Mouse (Mus musculus): ENCODE data around the gene Mlc1. TPM values are rescaled to one million over a fixed set of nuclear protein-coding genes. Genes with fewer than 3 reads are reported as not detected.
A peak's percentile ranks its signal among the peaks of the same experiment; 100 is the strongest.

Mlc1 gene
- polyA plus RNA-seq, 1 experiment from 2014 or later, result not detected

GRCm38 (mm10) chr15:88921131-88921991, 57.4 kb downstream of the Mlc1 start:
- DNase-seq (ENCODE audit: low spot score) (peak; percentile 58), ATAC-seq (replicated peaks; ENCODE audit: low FRiP score) (no peak; the same call in 1 of the 2 replicates)
- H3K4me2 ChIP-seq, result no peak overlapping the region
- no peak overlapping the region for H3K27ac ChIP-seq (ENCODE audit: low read depth, low read length)
- 26% methylated on average over 12 of the region's 12 CpGs for WGBS
- H3K36me3 ChIP-seq (ENCODE audit: control insufficient read depth, insufficient read depth, low read length), result no peaks in the 10 kb centered on the region
- no peaks in the 10 kb centered on the region for H3K27me3 ChIP-seq (replicated peaks; ENCODE audit: control insufficient read depth, insufficient read depth, low read length)
- no peaks in the 10 kb centered on the region for H3K4me1 ChIP-seq (replicated peaks; ENCODE audit: control insufficient read depth, insufficient read depth, low read length)
- H3K9me3 ChIP-seq (ENCODE audit: control insufficient read depth, low read length), result no peaks in the 10 kb centered on the region
- no peak overlapping the region for H3K9ac ChIP-seq (ENCODE audit: low read depth, low read length)
- H3K4me3 ChIP-seq (ENCODE audit: low read depth, low read length), result no peak overlapping the region

GRCm38 (mm10) chr15:88920065-88920464, 58.7 kb downstream of the Mlc1 start:
- Histone ChIP-seq H3K9me3 (ENCODE audit: control insufficient read depth, low read length) (no peaks in the 10 kb centered on the region), H3K36me3 (ENCODE audit: control insufficient read depth, insufficient read depth, low read length) (no peaks in the 10 kb centered on the region), H3K9ac (ENCODE audit: low read depth, low read length) (no peak overlapping the region), H3K4me1 (replicated peaks; ENCODE audit: control insufficient read depth, insufficient read depth, low read length) (no peaks in the 10 kb centered on the region), H3K27ac (ENCODE audit: low read depth, low read length) (no peak overlapping the region), H3K27me3 (replicated peaks; ENCODE audit: control insufficient read depth, insufficient read depth, low read length) (no peaks in the 10 kb centered on the region), H3K4me3 (ENCODE audit: low read depth, low read length) (no peak overlapping the region), H3K4me2 (no peak overlapping the region)
- 85% methylated on average over 1 of the region's 1 CpGs for WGBS
- ATAC-seq (replicated peaks; ENCODE audit: low FRiP score) (no peak), DNase-seq (ENCODE audit: low spot score) (no peak)

GRCm38 (mm10) chr15:88919328-88919727, 59.5 kb downstream of the Mlc1 start:
- Histone ChIP-seq H3K27ac (ENCODE audit: low read depth, low read length) (no peak overlapping the region), H3K27me3 (replicated peaks; ENCODE audit: control insufficient read depth, insufficient read depth, low read length) (no peaks in the 10 kb centered on the region), H3K36me3 (ENCODE audit: control insufficient read depth, insufficient read depth, low read length) (no peaks in the 10 kb centered on the region), H3K4me2 (no peak overlapping the region), H3K4me1 (replicated peaks; ENCODE audit: control insufficient read depth, insufficient read depth, low read length) (no peaks in the 10 kb centered on the region), H3K4me3 (ENCODE audit: low read depth, low read length) (no peak overlapping the region), H3K9me3 (ENCODE audit: control insufficient read depth, low read length) (no peaks in the 10 kb centered on the region), H3K9ac (ENCODE audit: low read depth, low read length) (no peak overlapping the region)
- DNase-seq (ENCODE audit: low spot score), result no peak
- ATAC-seq (replicated peaks; ENCODE audit: low FRiP score), result no peak
- 66% methylated on average over 12 of the region's 12 CpGs for WGBS

GRCm38 (mm10) chr15:88917126-88917525, 61.7 kb downstream of the Mlc1 start:
- 85% methylated on average over 8 of the region's 8 CpGs for WGBS
- DNase-seq (ENCODE audit: low spot score), result no peak
- H3K27me3 ChIP-seq (replicated peaks; ENCODE audit: control insufficient read depth, insufficient read depth, low read length), result no peaks in the 10 kb centered on the region
- H3K27ac ChIP-seq (ENCODE audit: low read depth, low read length), result no peak overlapping the region
- H3K4me2 ChIP-seq, result no peak overlapping the region
- H3K4me3 ChIP-seq (ENCODE audit: low read depth, low read length), result no peak overlapping the region
- no peaks in the 10 kb centered on the region for H3K4me1 ChIP-seq (replicated peaks; ENCODE audit: control insufficient read depth, insufficient read depth, low read length)
- no peak overlapping the region for H3K9ac ChIP-seq (ENCODE audit: low read depth, low read length)
- no peak for ATAC-seq (replicated peaks; ENCODE audit: low FRiP score)
- no peaks in the 10 kb centered on the region for H3K9me3 ChIP-seq (ENCODE audit: control insufficient read depth, low read length)
- H3K36me3 ChIP-seq (ENCODE audit: control insufficient read depth, insufficient read depth, low read length), result no peaks in the 10 kb centered on the region

- H3K27me3 ChIP-seq (replicated peaks; ENCODE audit: control insufficient read depth, insufficient read depth, low read length), result no peaks in the 10 kb centered on the region
- DNase-seq (ENCODE audit: low spot score), result no peak
- 59% methylated on average over 3 of the region's 3 CpGs for WGBS
These were observed 62.4 kb downstream of the Mlc1 start for GRCm38 (mm10) chr15:88916366-88916765.

GRCm38 (mm10) chr15:88915046-88915445, 63.8 kb downstream of the Mlc1 start:
- Histone ChIP-seq H3K4me1 (replicated peaks; ENCODE audit: control insufficient read depth, insufficient read depth, low read length) (no peaks in the 10 kb centered on the region), H3K4me3 (ENCODE audit: low read depth, low read length) (no peak overlapping the region), H3K9ac (ENCODE audit: low read depth, low read length) (no peak overlapping the region), H3K27me3 (replicated peaks; ENCODE audit: control insufficient read depth, insufficient read depth, low read length) (no peaks in the 10 kb centered on the region), H3K9me3 (ENCODE audit: control insufficient read depth, low read length) (no peaks in the 10 kb centered on the region), H3K4me2 (no peak overlapping the region), H3K27ac (ENCODE audit: low read depth, low read length) (no peak overlapping the region), H3K36me3 (ENCODE audit: control insufficient read depth, insufficient read depth, low read length) (no peaks in the 10 kb centered on the region)
- no peak for DNase-seq (ENCODE audit: low spot score)
- WGBS, result 90% methylated on average over 7 of the region's 7 CpGs
- no peak for ATAC-seq (replicated peaks; ENCODE audit: low FRiP score)

More at GRCm38 (mm10) chr15:88916366-88916765, 62.4 kb downstream of the Mlc1 start:
- ATAC-seq (replicated peaks; ENCODE audit: low FRiP score), result no peak
- Histone ChIP-seq H3K4me1 (replicated peaks; ENCODE audit: control insufficient read depth, insufficient read depth, low read length) (no peaks in the 10 kb centered on the region), H3K4me2 (no peak overlapping the region), H3K36me3 (ENCODE audit: control insufficient read depth, insufficient read depth, low read length) (no peaks in the 10 kb centered on the region), H3K9ac (ENCODE audit: low read depth, low read length) (no peak overlapping the region), H3K4me3 (ENCODE audit: low read depth, low read length) (no peak overlapping the region), H3K27ac (ENCODE audit: low read depth, low read length) (no peak overlapping the region), H3K9me3 (ENCODE audit: control insufficient read depth, low read length) (no peaks in the 10 kb centered on the region)

- H3K27me3 ChIP-seq (replicated peaks; ENCODE audit: control insufficient read depth, insufficient read depth, low read length), result no peaks in the 10 kb centered on the region
- H3K4me2 ChIP-seq, result no peak overlapping the region
- 64% methylated on average over 4 of the region's 4 CpGs for WGBS
- no peaks in the 10 kb centered on the region for H3K4me1 ChIP-seq (replicated peaks; ENCODE audit: control insufficient read depth, insufficient read depth, low read length)
- ATAC-seq (replicated peaks; ENCODE audit: low FRiP score) (no peak), DNase-seq (ENCODE audit: low spot score) (no peak)
- no peak overlapping the region for H3K9ac ChIP-seq (ENCODE audit: low read depth, low read length)
- no peak overlapping the region for H3K4me3 ChIP-seq (ENCODE audit: low read depth, low read length)
- no peaks in the 10 kb centered on the region for H3K9me3 ChIP-seq (ENCODE audit: control insufficient read depth, low read length)
- H3K27ac ChIP-seq (ENCODE audit: low read depth, low read length), result no peak overlapping the region
- no peaks in the 10 kb centered on the region for H3K36me3 ChIP-seq (ENCODE audit: control insufficient read depth, insufficient read depth, low read length)
These were observed 72.5 kb downstream of the Mlc1 start for GRCm38 (mm10) chr15:88906347-88906746.

Data from liver, embryonic 11.5 days (tissue).